ENCODE assay signal across 9 mouse cellular contexts in the genomic region with DNA sequence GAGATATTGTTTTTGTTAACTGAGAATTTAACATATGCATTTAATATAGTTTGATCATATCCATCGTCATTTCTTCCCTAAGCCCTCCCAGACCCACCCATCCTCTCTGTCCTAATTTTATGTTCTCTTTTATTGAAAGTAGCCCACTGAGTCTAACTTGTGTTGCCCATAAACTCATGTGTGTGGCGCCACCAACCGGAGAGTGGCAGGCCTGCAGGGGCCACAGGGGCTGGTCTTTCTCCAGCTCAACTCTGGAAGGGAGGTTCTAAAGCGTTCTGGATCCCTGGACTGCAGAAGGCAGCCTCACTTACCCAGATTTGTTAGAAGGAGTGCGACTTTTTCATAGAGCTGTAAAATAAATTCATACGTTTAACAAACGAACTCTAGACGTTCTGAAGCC.
DNase-seq lines count a peak whose midpoint lies in the region; ATAC-seq and TF ChIP-seq lines count a peak whose summit lies in the region.
"Had no signal": no experiment of that assay in that cellular context is flagged by ENCODE, and none has a peak within 500 bp of the region (broad histone marks: within the 10 kb centered on the region; RNA-seq: fewer than 3 reads in every experiment).

No protein-coding gene starts in this region.

- peak; percentile 51; the same call in 1 of the 2 replicates for TF ChIP-seq CTCF in brain, embryonic 14.5 days (IDR thresholded peaks at IDR 0.05; ENCODE audit: borderline replicate concordance, extremely low read depth, insufficient read depth, insufficient read length)
- TF ChIP-seq CTCF in small intestine, adult 2 months (IDR thresholded peaks at IDR 0.05; ENCODE audit: extremely low read depth, insufficient read length, insufficient replicate concordance, low read depth, low read length) = peak; percentile 52; the same call in 1 of the 2 replicates

- H3K9ac ChIP-seq in forebrain, embryonic 11.5 days (ENCODE audit: low read length) = no peak overlapping the region
- no peak overlapping the region for H3K9ac ChIP-seq in forebrain, embryonic 13.5 days
- no peak overlapping the region for H3K9ac ChIP-seq in midbrain, embryonic 11.5 days (ENCODE audit: low read length)
- no peak overlapping the region for H3K9ac ChIP-seq in heart, embryonic 11.5 days (ENCODE audit: low read depth, low read length)
- H3K9ac ChIP-seq: liver, embryonic 15.5 days had no signal

- no peaks in the 10 kb centered on the region for H3K9me3 ChIP-seq in forebrain, embryonic 11.5 days (ENCODE audit: control insufficient read depth, low read length)
- no peaks in the 10 kb centered on the region for H3K9me3 ChIP-seq in forebrain, embryonic 13.5 days (replicated peaks)
- H3K9me3 ChIP-seq in midbrain, embryonic 10.5 days (replicated peaks) = no peaks in the 10 kb centered on the region
- no peaks in the 10 kb centered on the region for H3K9me3 ChIP-seq in midbrain, embryonic 11.5 days (ENCODE audit: control insufficient read depth, low read length)
- H3K9me3 ChIP-seq in heart, embryonic 11.5 days (replicated peaks; ENCODE audit: control insufficient read depth, low read length) = no peaks in the 10 kb centered on the region
- H3K9me3 ChIP-seq: liver, embryonic 15.5 days had no signal

- ATAC-seq in forebrain, embryonic 11.5 days (replicated peaks; ENCODE audit: low FRiP score) = no peak
- ATAC-seq in forebrain, embryonic 13.5 days = no peak
- no peak for ATAC-seq in midbrain, embryonic 11.5 days (ENCODE audit: low FRiP score)
- no peak for ATAC-seq in heart, embryonic 11.5 days (replicated peaks; ENCODE audit: insufficient number of reproducible peaks, low FRiP score, low TSS enrichment)

- H3K4me1 ChIP-seq in forebrain, embryonic 11.5 days (replicated peaks; ENCODE audit: control insufficient read depth, insufficient read depth, low read length) = no peaks in the 10 kb centered on the region
- H3K4me1 ChIP-seq in forebrain, embryonic 13.5 days = no peaks in the 10 kb centered on the region
- H3K4me1 ChIP-seq in midbrain, embryonic 10.5 days = no peaks in the 10 kb centered on the region
- H3K4me1 ChIP-seq in midbrain, embryonic 11.5 days (ENCODE audit: control insufficient read depth, insufficient read depth, low read length) = no peaks in the 10 kb centered on the region
- no peaks in the 10 kb centered on the region for H3K4me1 ChIP-seq in small intestine, adult 2 months (ENCODE audit: control insufficient read depth, insufficient read depth, insufficient read length, low read length)
- H3K4me1 ChIP-seq in heart, embryonic 11.5 days (ENCODE audit: control insufficient read depth, insufficient read depth, low read length) = no peaks in the 10 kb centered on the region
- H3K4me1 ChIP-seq: liver, embryonic 15.5 days had no signal

- no peaks in the 10 kb centered on the region for H3K36me3 ChIP-seq in forebrain, embryonic 11.5 days (ENCODE audit: control insufficient read depth, insufficient read depth, low read length)
- no peaks in the 10 kb centered on the region for H3K36me3 ChIP-seq in forebrain, embryonic 13.5 days (ENCODE audit: poor library complexity, severe bottlenecking)
- H3K36me3 ChIP-seq in midbrain, embryonic 10.5 days = no peaks in the 10 kb centered on the region
- H3K36me3 ChIP-seq in midbrain, embryonic 11.5 days (ENCODE audit: control insufficient read depth, insufficient read depth, low read length) = no peaks in the 10 kb centered on the region
- no peaks in the 10 kb centered on the region for H3K36me3 ChIP-seq in small intestine, adult 2 months (ENCODE audit: control insufficient read depth, insufficient read depth, low read length)
- no peaks in the 10 kb centered on the region for H3K36me3 ChIP-seq in heart, embryonic 11.5 days (ENCODE audit: control insufficient read depth, insufficient read depth, low read length)
- H3K36me3 ChIP-seq: liver, embryonic 15.5 days had no signal

- no peak overlapping the region for H3K4me2 ChIP-seq in forebrain, embryonic 11.5 days (ENCODE audit: low read depth, low read length, severe bottlenecking)
- no peak overlapping the region for H3K4me2 ChIP-seq in forebrain, embryonic 13.5 days
- H3K4me2 ChIP-seq in midbrain, embryonic 11.5 days = no peak overlapping the region
- H3K4me2 ChIP-seq in heart, embryonic 11.5 days = no peak overlapping the region
- H3K4me2 ChIP-seq: liver, embryonic 15.5 days had no signal

- WGBS in forebrain, embryonic 11.5 days = 26% methylated on average over 8 of the region's 8 CpGs
- WGBS in forebrain, embryonic 13.5 days = 25% methylated on average over 8 of the region's 8 CpGs
- 28% methylated on average over 8 of the region's 8 CpGs for WGBS in midbrain, embryonic 10.5 days
- WGBS in midbrain, embryonic 11.5 days = 33% methylated on average over 8 of the region's 8 CpGs
- 32% methylated on average over 8 of the region's 8 CpGs for WGBS in small intestine, adult 2 months
- 24% methylated on average over 8 of the region's 8 CpGs for WGBS in heart, embryonic 11.5 days (ENCODE audit: insufficient replicate concordance)

- H3K27ac ChIP-seq in forebrain, embryonic 11.5 days (ENCODE audit: low read depth, low read length) = no peak overlapping the region
- H3K27ac ChIP-seq in forebrain, embryonic 13.5 days = no peak overlapping the region
- no peak overlapping the region for H3K27ac ChIP-seq in midbrain, embryonic 10.5 days (replicated peaks)
- H3K27ac ChIP-seq in midbrain, embryonic 11.5 days (ENCODE audit: low read depth, low read length) = no peak overlapping the region
- no peak overlapping the region for H3K27ac ChIP-seq in small intestine, adult 2 months (ENCODE audit: insufficient read depth, low read depth, low read length)
- H3K27ac ChIP-seq in heart, embryonic 11.5 days (ENCODE audit: low read depth, low read length) = no peak overlapping the region
- H3K27ac ChIP-seq: liver, embryonic 15.5 days had no signal

- DNase-seq in forebrain, embryonic 11.5 days (ENCODE audit: low spot score) = peak; percentile 54
- DNase-seq in midbrain, embryonic 10.5 days (ENCODE audit: low spot score) = peak; percentile 26
- DNase-seq in midbrain, embryonic 11.5 days (ENCODE audit: low spot score, missing footprints) = no peak
- peak; percentile 9 for DNase-seq in brain, embryonic 14.5 days (ENCODE audit: low read depth)
- DNase-seq in left cerebral cortex, adult 18-20 months (ENCODE audit: low spot score in 2 of 2) = peak; percentile 47 to 54

- TF ChIP-seq POLR2A in brain, embryonic 14.5 days (IDR thresholded peaks at IDR 0.05; ENCODE audit: borderline replicate concordance, extremely low read depth, insufficient read depth, insufficient read length, poor library complexity, severe bottlenecking) = no peak
- no peak for TF ChIP-seq POLR2A in small intestine, adult 2 months (IDR thresholded peaks at IDR 0.05; ENCODE audit: low read depth, low read length)

- no peaks in the 10 kb centered on the region for H3K27me3 ChIP-seq in forebrain, embryonic 11.5 days (ENCODE audit: control insufficient read depth, insufficient read depth, low read length)
- H3K27me3 ChIP-seq in forebrain, embryonic 13.5 days = no peaks in the 10 kb centered on the region
- no peaks in the 10 kb centered on the region for H3K27me3 ChIP-seq in midbrain, embryonic 10.5 days (ENCODE audit: low read depth, poor library complexity, severe bottlenecking)
- H3K27me3 ChIP-seq in midbrain, embryonic 11.5 days (ENCODE audit: control insufficient read depth, insufficient read depth, low read length) = no peaks in the 10 kb centered on the region
- no peaks in the 10 kb centered on the region for H3K27me3 ChIP-seq in small intestine, adult 2 months (ENCODE audit: control insufficient read depth, insufficient read depth, low read length)
- H3K27me3 ChIP-seq in heart, embryonic 11.5 days (ENCODE audit: control insufficient read depth, insufficient read depth, low read length) = no peaks in the 10 kb centered on the region
- H3K27me3 ChIP-seq: liver, embryonic 15.5 days had no signal

- H3K4me3 ChIP-seq in forebrain, embryonic 11.5 days (ENCODE audit: low read depth, low read length) = no peak overlapping the region
- H3K4me3 ChIP-seq in forebrain, embryonic 13.5 days = no peak overlapping the region
- no peak overlapping the region for H3K4me3 ChIP-seq in midbrain, embryonic 10.5 days
- no peak overlapping the region for H3K4me3 ChIP-seq in midbrain, embryonic 11.5 days (ENCODE audit: low read depth, low read length)
- H3K4me3 ChIP-seq in small intestine, adult 2 months (ENCODE audit: low read depth, low read length) = no peak overlapping the region
- H3K4me3 ChIP-seq in heart, embryonic 11.5 days (ENCODE audit: low read depth, low read length) = no peak overlapping the region
- H3K4me3 ChIP-seq: liver, embryonic 15.5 days had no signal
